Mouse (Mus musculus) cerebellum, adult (tissue): Measurements from ENCODE around the gene Cacnb2.

ENCODE experiments used
- ATAC-seq: cut with Nextera tagmentation; 2 replicates; pipeline ENCODE4 v1.9.2; 2017; ENCODE audit warnings: mild to moderate bottlenecking, moderate library complexity, mixed read lengths; ENCODE audit not compliant: insufficient number of reproducible peaks, low FRiP score, low TSS enrichment

Cacnb2 gene

DNA sequence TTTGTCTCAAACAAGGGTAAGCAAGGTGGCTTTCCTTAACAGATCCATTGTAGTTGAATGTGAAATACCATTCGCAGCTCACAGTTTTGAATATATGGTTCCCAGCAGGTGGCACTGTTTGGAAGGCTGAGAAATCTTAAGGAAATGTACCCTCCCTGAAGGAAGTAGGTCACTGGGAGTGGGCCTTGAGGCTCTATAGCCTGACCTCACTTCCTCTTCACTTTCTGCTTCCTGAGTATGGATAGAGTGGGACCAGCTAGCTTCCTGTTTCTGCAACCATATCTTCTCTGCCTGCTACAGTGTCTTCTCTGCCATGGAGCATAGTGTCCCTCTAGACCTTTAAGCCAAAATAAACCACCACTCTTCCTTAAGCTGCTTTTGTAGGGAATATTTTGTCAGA lies 248.5 kb downstream of the Cacnb2 start:
- peak; percentile 49; the same call in 1 of the 2 replicates for ATAC-seq

DNA sequence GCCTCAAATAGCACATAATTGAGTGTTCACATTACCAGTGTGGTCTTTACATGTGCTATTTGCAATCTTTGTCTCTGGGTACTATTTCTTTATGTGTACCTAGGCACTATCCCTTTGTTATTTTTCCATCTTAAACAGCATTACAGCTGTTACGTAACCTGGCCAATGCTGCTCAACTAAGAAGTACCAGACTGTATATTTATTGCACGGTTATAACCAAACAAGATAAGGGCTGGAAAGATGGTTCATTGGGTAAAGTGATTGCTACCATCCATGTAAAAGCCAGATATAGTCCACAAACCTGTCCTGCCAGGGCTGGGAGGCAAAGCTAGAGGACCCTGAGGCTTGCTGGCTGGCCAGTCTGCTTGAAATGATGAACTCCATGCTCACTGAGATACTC lies 251.2 kb downstream of the Cacnb2 start:
- no peak for ATAC-seq

GRCm38 (mm10) chr2:14858301-14858700 lies 255.4 kb downstream of the Cacnb2 start:
- no peak for ATAC-seq

DNA sequence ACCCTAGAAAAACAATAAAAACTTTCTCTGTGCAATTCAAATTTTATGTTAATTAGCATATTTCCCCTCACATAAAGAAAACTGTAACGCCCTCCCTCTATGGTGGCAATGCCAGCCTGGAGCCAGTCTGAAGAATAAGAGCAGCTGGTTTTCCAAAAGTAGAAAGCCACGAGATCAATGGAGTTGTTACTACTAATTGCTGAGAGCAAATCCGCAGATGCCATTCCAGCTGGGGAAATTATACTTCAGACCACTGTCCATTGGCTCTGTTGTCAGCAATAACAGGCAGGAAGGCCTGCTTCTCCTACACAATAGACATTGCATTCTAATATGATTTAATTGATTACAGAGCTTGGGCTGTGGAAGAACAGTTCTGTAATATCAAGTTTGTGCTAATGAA lies 257.5 kb downstream of the Cacnb2 start:
- ATAC-seq = no peak

DNA sequence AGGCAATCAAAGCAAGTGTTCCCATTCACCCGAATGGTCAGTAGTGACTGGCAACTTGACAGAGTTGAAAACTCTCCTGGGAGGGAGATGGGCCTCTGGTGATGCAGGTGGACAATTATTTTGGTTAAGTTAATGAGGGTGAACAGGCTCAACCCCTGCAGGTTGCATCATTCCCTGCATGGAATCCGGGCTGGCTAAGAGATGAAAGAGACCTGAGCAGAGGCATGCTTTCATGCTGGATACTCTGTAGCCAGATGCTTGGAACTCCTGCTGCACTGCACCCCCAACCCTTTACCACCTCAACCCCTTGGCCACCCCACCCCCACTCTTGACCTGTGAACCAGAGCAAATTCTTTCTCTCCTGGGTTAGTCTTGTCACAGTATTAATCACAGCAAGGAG lies 258.7 kb downstream of the Cacnb2 start:
- no peak for ATAC-seq

DNA sequence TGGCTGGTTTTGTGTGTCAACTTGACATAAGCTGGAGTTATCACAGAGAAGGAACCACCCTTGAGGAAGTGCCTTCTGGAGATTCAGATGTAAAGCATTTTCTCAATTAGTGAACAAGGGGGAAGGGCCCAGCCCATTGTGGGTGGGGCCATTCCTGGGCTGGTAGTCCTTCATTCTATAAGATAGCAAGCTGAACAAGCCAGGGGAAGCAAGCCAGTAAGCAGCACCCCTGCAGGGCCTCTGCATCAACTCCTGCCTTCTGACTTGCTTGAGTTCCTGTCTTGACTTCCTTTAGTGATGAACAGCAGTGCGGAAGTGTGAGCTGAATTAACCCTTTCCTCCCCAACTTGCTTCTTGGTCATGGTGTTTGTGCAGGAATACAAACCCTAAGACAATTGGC lies 260.1 kb downstream of the Cacnb2 start:
- ATAC-seq = no peak

DNA sequence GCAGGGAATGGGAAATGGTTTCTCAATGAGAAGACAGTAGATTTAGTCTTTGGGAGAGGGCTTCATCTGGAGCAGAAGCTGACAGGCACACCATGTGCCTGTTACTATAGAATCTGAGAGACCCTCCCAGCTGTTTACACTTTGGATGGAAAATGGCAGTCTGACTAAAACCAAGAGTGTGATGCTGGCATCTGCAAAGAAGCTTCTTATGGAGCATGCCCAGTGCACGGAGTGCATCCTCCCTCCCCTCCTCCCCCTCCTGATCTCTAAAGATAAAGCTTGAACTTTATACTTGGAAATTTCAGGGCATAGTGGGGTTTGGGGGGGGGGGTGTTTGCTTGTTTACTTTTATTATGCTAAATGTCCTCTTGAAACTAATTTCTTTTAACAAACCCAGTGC lies 270.2 kb downstream of the Cacnb2 start:
- ATAC-seq = no peak

DNA sequence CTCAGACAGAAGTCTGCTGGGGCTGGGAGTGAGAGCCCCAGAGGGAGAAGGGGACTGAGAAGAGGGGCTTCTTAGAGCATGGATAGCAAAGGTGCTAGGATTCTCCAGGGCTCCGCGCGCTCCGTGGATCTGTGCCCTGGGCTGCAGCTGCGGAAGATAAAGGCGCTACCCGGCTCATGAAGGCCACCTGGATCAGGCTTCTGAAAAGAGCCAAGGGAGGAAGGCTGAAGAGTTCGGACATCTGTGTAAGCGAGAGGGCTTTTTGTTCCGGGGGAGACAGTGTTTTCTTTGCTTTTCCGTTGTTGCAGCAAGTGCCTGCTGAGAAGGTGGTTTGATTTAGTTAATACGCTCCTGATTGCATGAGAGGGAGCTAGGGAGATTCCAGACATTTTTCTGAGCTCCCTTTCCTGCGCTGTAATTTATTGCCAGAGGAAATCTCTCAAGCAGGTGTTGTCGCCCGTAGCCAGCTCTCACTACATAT lies 270.9 kb downstream of the Cacnb2 start:
- ATAC-seq = no peak

DNA sequence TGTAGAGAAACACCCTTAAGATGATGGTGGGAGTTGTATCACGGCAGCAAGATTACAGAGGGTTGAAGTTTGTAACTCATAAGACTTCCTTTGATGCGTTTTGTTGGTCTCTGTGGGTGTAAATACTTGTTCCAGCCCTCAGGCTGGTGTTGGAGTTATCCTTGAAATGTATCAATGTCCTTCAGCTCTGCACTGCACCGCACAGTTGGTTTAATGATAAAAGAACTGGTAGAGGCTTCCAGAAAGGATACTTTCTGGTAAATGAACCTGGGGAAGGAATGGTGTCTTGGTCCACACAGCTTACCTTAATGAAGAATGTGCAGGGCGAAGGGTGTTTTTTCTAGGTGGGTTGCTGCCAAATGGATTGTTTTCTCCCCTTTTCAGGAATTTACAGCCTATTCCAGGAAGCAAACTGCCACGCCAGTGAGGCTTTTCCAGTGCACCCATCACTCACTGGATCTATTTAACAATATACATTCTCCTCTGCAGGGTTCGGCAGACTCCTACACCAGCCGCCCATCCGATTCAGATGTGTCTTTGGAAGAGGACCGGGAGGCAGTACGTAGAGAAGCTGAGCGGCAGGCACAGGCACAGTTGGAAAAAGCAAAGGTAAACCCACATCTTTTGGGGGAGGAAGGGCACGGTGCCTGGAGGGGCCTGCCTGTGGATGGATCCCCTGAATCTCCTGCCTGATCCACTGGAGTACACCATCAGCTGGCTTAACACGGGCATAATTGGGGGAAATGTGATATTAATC lies 271.6 kb downstream of the Cacnb2 start:
- ATAC-seq = no peak

DNA sequence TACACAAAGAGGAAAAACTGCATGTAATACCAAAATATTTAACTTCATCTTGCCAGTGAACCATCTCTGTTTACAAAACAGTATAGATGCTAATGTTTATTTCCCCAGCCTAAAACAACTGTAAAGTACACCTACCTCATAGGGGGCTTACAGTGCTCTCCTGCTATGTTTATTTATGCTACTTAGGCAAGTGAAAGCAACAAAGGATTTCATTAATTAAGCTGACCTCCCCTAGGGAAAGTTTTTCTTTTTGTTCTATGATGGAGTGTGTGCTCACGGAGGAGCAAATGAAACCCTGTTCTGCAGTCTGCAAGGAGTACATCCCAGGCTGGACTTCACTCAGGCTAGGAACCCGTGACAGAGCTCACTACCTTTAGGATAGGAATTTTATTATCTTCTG lies 272.2 kb downstream of the Cacnb2 start:
- ATAC-seq = no peak

GRCm38 (mm10) chr2:14875616-14876015 lies 272.7 kb downstream of the Cacnb2 start:
- ATAC-seq = no peak

DNA sequence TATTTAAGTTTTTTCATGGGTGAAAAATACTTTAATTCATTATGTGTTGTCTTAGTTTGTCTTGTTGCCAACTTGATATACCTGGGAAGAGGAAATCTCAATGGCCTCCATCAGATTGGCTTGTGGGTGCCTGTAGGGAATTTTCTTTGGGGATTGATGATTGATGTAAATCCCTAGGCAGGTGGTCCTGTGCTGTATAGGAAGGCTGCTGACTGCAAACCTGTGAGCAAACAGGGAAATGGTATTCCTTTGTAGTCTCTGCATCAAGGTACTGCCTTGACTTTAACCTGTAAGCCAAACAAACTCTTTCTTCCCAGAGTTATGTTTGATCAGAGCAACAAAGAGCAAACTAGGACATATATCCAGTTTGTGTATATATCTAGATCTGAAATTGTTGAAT lies 276.1 kb downstream of the Cacnb2 start:
- ATAC-seq = no peak

GRCm38 (mm10) chr2:14883460-14883859 lies 280.6 kb downstream of the Cacnb2 start:
- no peak for ATAC-seq

- ATAC-seq = no peak
Measured at GRCm38 (mm10) chr2:14888406-14889195, 285.7 kb downstream of the Cacnb2 start.

DNA sequence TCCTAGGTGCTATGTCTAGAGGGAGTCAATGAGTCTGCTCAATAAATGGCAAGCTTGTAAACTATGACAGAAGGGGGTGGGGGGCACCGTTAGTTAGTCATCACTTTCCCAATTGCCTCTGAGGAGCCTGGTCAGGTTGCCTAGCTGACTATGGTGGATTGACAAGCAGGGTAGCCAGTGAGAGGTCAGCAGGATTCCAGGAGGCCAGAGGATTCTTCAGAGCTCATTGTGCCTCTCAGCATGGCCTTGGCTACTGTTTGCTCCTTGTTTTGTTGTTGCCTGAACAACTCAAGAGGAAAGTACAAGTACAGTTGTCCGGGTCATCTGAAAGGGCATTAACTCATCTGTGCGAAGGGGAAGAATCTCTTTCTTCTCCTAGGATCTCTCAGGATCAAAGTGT lies 300.9 kb downstream of the Cacnb2 start:
- ATAC-seq = no peak

DNA sequence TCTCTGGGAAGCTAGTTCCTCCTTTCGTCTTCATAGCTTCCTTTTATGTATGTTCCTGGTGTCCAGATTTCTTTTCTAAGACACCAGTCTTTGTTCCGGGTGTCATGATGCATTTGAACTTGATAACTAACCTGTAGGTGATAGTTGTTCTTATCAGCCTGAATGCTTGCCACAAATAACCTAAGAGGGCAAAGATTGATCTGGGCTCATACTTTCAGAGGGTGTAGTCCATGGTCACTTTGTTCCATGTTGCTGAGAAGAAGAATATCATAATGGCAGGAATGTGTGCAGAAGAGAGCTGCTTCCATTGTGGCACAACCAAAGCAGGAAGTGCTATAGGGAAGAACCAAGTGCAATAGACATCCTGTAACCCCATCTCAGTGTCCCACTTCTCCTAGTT lies 302.0 kb downstream of the Cacnb2 start:
- ATAC-seq = no peak

GRCm38 (mm10) chr2:14907124-14907925 lies 304.4 kb downstream of the Cacnb2 start:
- ATAC-seq = peak; percentile 45; the same call in 1 of the 2 replicates

GRCm38 (mm10) chr2:14917585-14918247 lies 314.8 kb downstream of the Cacnb2 start:
- no peak; the same call in 1 of the 2 replicates for ATAC-seq

DNA sequence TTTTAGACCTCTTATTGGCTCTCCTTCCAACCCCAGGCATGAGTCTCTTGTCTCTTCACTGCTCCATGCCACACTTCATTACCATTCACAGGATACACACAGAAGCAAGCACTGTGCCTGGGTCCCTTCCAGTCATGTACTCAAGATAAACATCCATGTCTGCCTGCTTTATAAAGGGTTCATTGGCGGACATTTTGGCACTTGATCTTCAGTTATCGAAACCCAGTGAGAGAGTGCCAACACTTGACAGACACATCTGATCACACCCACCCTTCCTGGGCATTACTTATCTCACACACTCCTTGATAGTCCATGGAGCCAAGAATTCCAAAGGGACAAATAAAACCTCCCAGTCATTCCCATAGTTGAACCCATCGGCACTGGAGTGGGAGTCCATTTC lies 327.0 kb downstream of the Cacnb2 start:
- ATAC-seq = no peak

DNA sequence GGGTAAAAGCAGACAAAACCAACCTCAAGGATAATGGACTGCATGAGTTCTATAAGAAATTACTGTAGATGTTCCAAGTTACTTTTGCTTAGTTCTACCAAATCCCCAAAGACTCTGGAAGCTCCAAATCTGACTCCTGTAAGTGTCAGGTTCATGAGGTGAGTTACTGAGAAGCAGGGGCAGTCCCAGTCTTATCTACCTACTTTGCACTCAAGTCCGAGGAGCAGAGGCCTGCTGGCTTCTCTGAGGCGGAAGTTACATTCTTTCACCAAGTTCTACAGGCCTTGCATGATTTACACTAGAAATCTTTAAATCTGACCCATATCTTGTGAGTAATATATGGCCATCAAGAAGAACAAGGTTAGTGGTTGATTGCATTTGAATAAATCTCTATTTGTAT lies 329.1 kb downstream of the Cacnb2 start:
- no peak for ATAC-seq
